9 mouse cellular contexts compared by ENCODE assay signal in genomic region chr2:144159854-144160331, GRCm38 (mm10).
DNase-seq lines count a peak whose midpoint lies in the region; ATAC-seq and TF ChIP-seq lines count a peak whose summit lies in the region.
"Had no signal": no experiment of that assay in that cellular context is flagged by ENCODE, and none has a peak within 500 bp of the region (broad histone marks: within the 10 kb centered on the region; RNA-seq: fewer than 3 reads in every experiment).

No protein-coding gene starts in this region.

- WGBS in hindbrain, embryonic 12.5 days, result 40% methylated on average over 9 of the region's 9 CpGs
- 49% methylated on average over 9 of the region's 9 CpGs for WGBS in hindbrain, postnatal 0 days
- WGBS in embryonic facial prominence, embryonic 11.5 days, result 50% methylated on average over 9 of the region's 9 CpGs
- 29% methylated on average over 9 of the region's 9 CpGs for WGBS in kidney, postnatal 0 days
- 28% methylated on average over 9 of the region's 9 CpGs for WGBS in liver, postnatal 0 days (ENCODE audit: insufficient replicate concordance)
- 83% methylated on average over 9 of the region's 9 CpGs for WGBS in thymus, adult 2 months

- no peak for DNase-seq in hindbrain, postnatal 0 days (ENCODE audit: low spot score)
- no peak for DNase-seq in embryonic facial prominence, embryonic 11.5 days (ENCODE audit: low spot score)
- DNase-seq in kidney, postnatal 0 days (ENCODE audit: low spot score), result peak; percentile 48
- DNase-seq in liver, postnatal 0 days, result no peak
- DNase-seq in thymus, adult 2 months, result no peak
- no peak for DNase-seq in frontal cortex, postnatal 25 days (ENCODE audit: low spot score in 2 of 2)
- DNase-seq in retina, embryonic 14.5 days (ENCODE audit: low spot score), result no peak
- DNase-seq: retina, postnatal 1 day had no signal

- TF ChIP-seq CTCF in hindbrain, postnatal 0 days (IDR thresholded peaks at IDR 0.05; ENCODE audit: low read depth), result no peak
- no peak for TF ChIP-seq CTCF in kidney, postnatal 0 days (IDR thresholded peaks at IDR 0.05; ENCODE audit: low read depth)
- no peak for TF ChIP-seq CTCF in liver, postnatal 0 days (IDR thresholded peaks at IDR 0.05; ENCODE audit: low read depth)
- TF ChIP-seq CTCF in thymus, adult 2 months (IDR thresholded peaks at IDR 0.05; ENCODE audit: borderline replicate concordance, control insufficient read depth, extremely low read depth, insufficient read depth, low read length, poor library complexity), result no peak

- TF ChIP-seq POLR2A in thymus, adult 2 months (IDR thresholded peaks at IDR 0.05; ENCODE audit: control insufficient read depth, extremely low read depth, insufficient read depth, low read length, poor library complexity), result no peak

- H3K9me3 ChIP-seq in hindbrain, embryonic 12.5 days (replicated peaks), result no peaks in the 10 kb centered on the region
- no peaks in the 10 kb centered on the region for H3K9me3 ChIP-seq in hindbrain, postnatal 0 days (ENCODE audit: low read length)
- no peaks in the 10 kb centered on the region for H3K9me3 ChIP-seq in embryonic facial prominence, embryonic 11.5 days (replicated peaks; ENCODE audit: control insufficient read depth, low read length)
- H3K9me3 ChIP-seq in kidney, postnatal 0 days (replicated peaks; ENCODE audit: low read length), result no peaks in the 10 kb centered on the region
- no peaks in the 10 kb centered on the region for H3K9me3 ChIP-seq in liver, postnatal 0 days (ENCODE audit: low read length)

- H3K9ac ChIP-seq in hindbrain, embryonic 12.5 days, result no peak overlapping the region
- no peak overlapping the region for H3K9ac ChIP-seq in hindbrain, postnatal 0 days (replicated peaks; ENCODE audit: low read length)
- H3K9ac ChIP-seq in embryonic facial prominence, embryonic 11.5 days (replicated peaks; ENCODE audit: low read length), result no peak overlapping the region
- H3K9ac ChIP-seq in kidney, postnatal 0 days (ENCODE audit: low read depth, low read length), result no peak overlapping the region
- H3K9ac ChIP-seq in liver, postnatal 0 days (replicated peaks), result no peak overlapping the region

- no peaks in the 10 kb centered on the region for H3K36me3 ChIP-seq in hindbrain, embryonic 12.5 days
- no peaks in the 10 kb centered on the region for H3K36me3 ChIP-seq in hindbrain, postnatal 0 days (ENCODE audit: insufficient read depth, low read length)
- H3K36me3 ChIP-seq in embryonic facial prominence, embryonic 11.5 days (replicated peaks; ENCODE audit: control insufficient read depth, insufficient read depth, low read depth, low read length), result no peaks in the 10 kb centered on the region
- H3K36me3 ChIP-seq in kidney, postnatal 0 days (ENCODE audit: insufficient read depth, low read length), result no peaks in the 10 kb centered on the region
- H3K36me3 ChIP-seq in liver, postnatal 0 days (replicated peaks; ENCODE audit: insufficient read depth, low read length), result no peaks in the 10 kb centered on the region
- H3K36me3 ChIP-seq in thymus, adult 2 months (ENCODE audit: control insufficient read depth, insufficient read depth, low read length), result no peaks in the 10 kb centered on the region

- H3K27me3 ChIP-seq in hindbrain, embryonic 12.5 days, result peaks cover 21% of the 10 kb centered on the region
- H3K27me3 ChIP-seq in hindbrain, postnatal 0 days (ENCODE audit: insufficient read depth, low read length), result no peaks in the 10 kb centered on the region
- no peaks in the 10 kb centered on the region for H3K27me3 ChIP-seq in embryonic facial prominence, embryonic 11.5 days (ENCODE audit: control insufficient read depth, insufficient read depth, low read length)
- H3K27me3 ChIP-seq in kidney, postnatal 0 days (ENCODE audit: insufficient read depth, low read length), result no peaks in the 10 kb centered on the region
- H3K27me3 ChIP-seq in liver, postnatal 0 days (ENCODE audit: insufficient read depth, low read length), result no peaks in the 10 kb centered on the region
- no peaks in the 10 kb centered on the region for H3K27me3 ChIP-seq in thymus, adult 2 months (ENCODE audit: control insufficient read depth, insufficient read depth, low read length)

- H3K4me3 ChIP-seq in hindbrain, embryonic 12.5 days, result no peak overlapping the region
- H3K4me3 ChIP-seq in hindbrain, postnatal 0 days (ENCODE audit: low read length), result no peak overlapping the region
- H3K4me3 ChIP-seq in embryonic facial prominence, embryonic 11.5 days (ENCODE audit: low read depth, low read length), result no peak overlapping the region
- no peak overlapping the region for H3K4me3 ChIP-seq in kidney, postnatal 0 days (replicated peaks; ENCODE audit: low read depth, low read length)
- H3K4me3 ChIP-seq in liver, postnatal 0 days (ENCODE audit: low read depth, low read length), result no peak overlapping the region
- no peak overlapping the region for H3K4me3 ChIP-seq in thymus, adult 2 months (ENCODE audit: control insufficient read depth, insufficient read depth, low read length)

- no peak for TF ChIP-seq EP300 in liver, postnatal 0 days (IDR thresholded peaks at IDR 0.05; ENCODE audit: low read depth)

- peaks cover 18% of the 10 kb centered on the region; the same call in 1 of the 2 replicates for H3K4me1 ChIP-seq in hindbrain, embryonic 12.5 days
- H3K4me1 ChIP-seq in hindbrain, postnatal 0 days (ENCODE audit: insufficient read depth, low read length), result 0 out of 2 replicates have a peak, but pooled peaks cover 5% of the 10 kb centered on the region
- H3K4me1 ChIP-seq in embryonic facial prominence, embryonic 11.5 days (ENCODE audit: control insufficient read depth, insufficient read depth, low read length), result no peaks in the 10 kb centered on the region; the same call in 1 of the 2 replicates
- H3K4me1 ChIP-seq in kidney, postnatal 0 days (replicated peaks; ENCODE audit: insufficient read depth, low read length), result peaks cover 31% of the 10 kb centered on the region
- peaks cover 17% of the 10 kb centered on the region for H3K4me1 ChIP-seq in liver, postnatal 0 days (ENCODE audit: insufficient read depth)
- peaks cover under 1% of the 10 kb centered on the region for H3K4me1 ChIP-seq in thymus, adult 2 months (replicated peaks; ENCODE audit: control insufficient read depth, insufficient read depth, low read length)

- ATAC-seq in hindbrain, embryonic 12.5 days (ENCODE audit: low FRiP score), result no peak
- no peak for ATAC-seq in hindbrain, postnatal 0 days
- ATAC-seq in embryonic facial prominence, embryonic 11.5 days (replicated peaks; ENCODE audit: insufficient number of reproducible peaks, low FRiP score, low TSS enrichment, low read depth), result 0 out of 2 replicates have a peak, but pooled peaks have one; percentile 21
- ATAC-seq in kidney, postnatal 0 days (replicated peaks; ENCODE audit: low FRiP score, low read depth), result peak; percentile 34
- ATAC-seq in liver, postnatal 0 days, result peak; percentile 22; the same call in 1 of the 2 replicates

- H3K27ac ChIP-seq in hindbrain, embryonic 12.5 days, result peak overlapping the region; percentile 55; the same call in 1 of the 2 replicates
- no peak overlapping the region for H3K27ac ChIP-seq in hindbrain, postnatal 0 days
- no peak overlapping the region for H3K27ac ChIP-seq in embryonic facial prominence, embryonic 11.5 days (replicated peaks; ENCODE audit: low read depth, low read length)
- H3K27ac ChIP-seq in kidney, postnatal 0 days, result peak overlapping the region; percentile 74
- peak overlapping the region; percentile 48 for H3K27ac ChIP-seq in liver, postnatal 0 days (ENCODE audit: low read depth)
- H3K27ac ChIP-seq in thymus, adult 2 months (ENCODE audit: control insufficient read depth, insufficient read depth, low read length), result no peak overlapping the region

- no peak overlapping the region for H3K4me2 ChIP-seq in hindbrain, embryonic 12.5 days (replicated peaks)
- no peak overlapping the region for H3K4me2 ChIP-seq in hindbrain, postnatal 0 days (ENCODE audit: low read depth, low read length)
- no peak overlapping the region for H3K4me2 ChIP-seq in embryonic facial prominence, embryonic 11.5 days (ENCODE audit: low read depth, low read length)
- H3K4me2 ChIP-seq in kidney, postnatal 0 days (ENCODE audit: low read length), result peak overlapping the region; percentile 2; the same call in 1 of the 2 replicates
- peak overlapping the region; percentile 51 for H3K4me2 ChIP-seq in liver, postnatal 0 days (ENCODE audit: low read depth, low read length)

Comparison
In these comparisons a context has a peak if more than half of its experiments do, and no peak if none do; other contexts are left out.
1. H3K27ac ChIP-seq: peak in hindbrain, embryonic 12.5 days (single experiment), kidney, postnatal 0 days (single experiment) and liver, postnatal 0 days (single experiment); none in hindbrain, postnatal 0 days (single experiment), embryonic facial prominence, embryonic 11.5 days (single experiment) and thymus, adult 2 months (single experiment).
2. ATAC-seq: peak in embryonic facial prominence, embryonic 11.5 days (single experiment), kidney, postnatal 0 days (single experiment) and liver, postnatal 0 days (single experiment); none in hindbrain, embryonic 12.5 days (single experiment) and hindbrain, postnatal 0 days (single experiment).
3. H3K4me2 ChIP-seq: peak in kidney, postnatal 0 days (single experiment) and liver, postnatal 0 days (single experiment); none in hindbrain, embryonic 12.5 days (single experiment), hindbrain, postnatal 0 days (single experiment) and embryonic facial prominence, embryonic 11.5 days (single experiment).